Mouse (Mus musculus) retina, adult 2 months (tissue): Measurements from ENCODE around the gene 3110070M22Rik.
"Not testable (repeated sequence)": the region's sequence is repeated elsewhere in the genome, so short reads cannot be mapped to it uniquely, and the experiment has no call there.

Experiments
- DNase-seq: peaks from one replicate; pipeline ENCODE4 v3.0.0-alpha.2; 2012; ENCODE audit warnings: low read depth, low spot score

The 3110070M22Rik gene

DNA sequence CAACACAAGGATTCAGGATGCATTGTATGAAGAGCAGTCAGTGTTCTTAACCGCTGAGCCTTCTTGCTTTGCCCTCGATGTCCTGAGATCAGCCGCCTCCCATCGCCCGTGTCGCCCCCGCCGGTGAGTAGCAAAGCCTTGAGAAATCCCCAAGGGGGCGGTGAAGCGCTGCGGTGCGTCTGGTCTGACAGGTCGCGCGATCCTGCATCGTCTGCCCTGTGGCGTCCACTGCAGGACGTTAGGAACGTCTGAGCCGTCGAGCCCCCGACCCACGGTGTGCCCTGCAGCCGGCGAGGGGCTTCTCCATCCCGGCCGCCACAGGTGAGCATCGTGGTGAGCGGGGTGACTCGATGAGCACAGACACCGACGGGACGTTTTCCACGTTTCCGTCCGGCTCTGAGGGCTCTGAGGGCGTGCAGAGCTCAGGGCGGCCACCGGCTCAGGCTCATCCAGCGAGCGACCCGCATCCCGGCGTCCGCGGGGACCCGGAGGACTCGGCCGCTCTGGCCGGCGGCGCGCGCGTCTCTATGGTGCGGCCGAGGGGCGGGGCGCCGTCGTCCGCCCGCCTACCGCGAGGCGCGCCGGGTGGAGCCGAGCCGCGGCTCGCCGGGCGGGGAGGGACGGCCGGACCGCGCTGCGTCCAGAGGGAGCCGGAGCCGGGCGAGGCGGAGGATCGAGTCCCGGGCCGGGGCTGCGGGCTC lies at the start of gene 3110070M22Rik, which contains the start of gene Tmem267:
Gene 3110070M22Rik (minus strand): TSS at position 504 of the 701 bp plus-strand sequence.
Gene Tmem267 (plus strand): TSS at position 160 of the 701 bp plus-strand sequence.
- peak; percentile 90 for DNase-seq

DNA sequence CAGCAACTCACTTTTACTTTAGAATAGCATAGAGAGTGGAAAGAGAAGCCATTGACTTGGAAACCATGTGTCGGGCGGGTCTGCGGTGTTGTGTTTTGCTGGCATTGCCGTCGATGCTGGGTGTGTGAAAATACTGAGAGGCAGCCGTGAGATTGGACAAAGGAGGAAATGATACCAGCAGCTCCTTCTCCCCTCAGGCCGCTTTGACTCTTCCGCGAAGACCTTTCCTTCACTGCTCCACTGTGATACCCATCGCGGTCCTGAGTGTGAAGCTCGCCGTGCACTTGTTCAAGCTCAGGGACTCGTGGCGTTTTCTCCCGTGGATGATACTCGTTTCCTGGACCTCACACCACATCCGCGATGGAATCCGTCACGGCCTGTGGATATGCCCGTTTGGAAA lies 6.8 kb upstream of the 3110070M22Rik start:
- not testable (repeated sequence) for DNase-seq

DNA sequence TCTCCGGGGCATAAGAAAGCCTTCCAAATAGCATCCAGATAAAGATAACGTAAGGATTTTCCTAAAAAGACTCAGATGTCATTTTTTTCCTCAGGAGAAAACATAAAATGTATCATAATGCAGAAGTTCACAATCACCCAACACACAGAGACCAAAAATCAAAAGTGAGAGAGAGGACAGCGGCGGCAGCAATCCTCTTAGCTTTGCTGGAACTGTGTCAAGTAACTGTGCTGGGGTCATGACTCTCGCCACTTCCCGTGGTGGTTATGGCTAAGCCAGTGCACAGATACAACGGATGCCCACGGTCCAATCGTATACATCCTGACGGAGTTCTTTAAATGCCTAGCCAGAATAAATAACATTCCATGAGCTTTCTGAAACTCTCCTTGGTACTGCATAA lies 3.9 kb upstream of the 3110070M22Rik start:
- not testable (repeated sequence) for DNase-seq

DNA sequence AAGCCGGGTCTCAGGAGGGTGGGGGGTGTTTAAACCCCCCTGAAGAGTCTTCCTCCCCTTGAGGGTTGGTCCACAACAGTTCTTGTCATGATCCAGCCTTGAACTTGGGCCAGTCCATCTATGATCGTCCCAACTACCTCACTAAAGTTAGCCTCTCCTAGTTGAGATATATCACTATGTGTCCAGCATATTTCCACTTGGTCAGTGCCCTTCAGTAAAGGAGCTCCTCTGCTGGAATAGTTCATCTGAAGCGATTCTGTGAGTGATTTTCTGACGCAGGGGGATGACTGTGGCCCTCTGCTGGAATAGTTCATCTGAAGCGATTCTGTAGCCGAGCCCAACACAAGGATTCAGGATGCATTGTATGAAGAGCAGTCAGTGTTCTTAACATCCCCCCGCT lies 829 bp downstream of the 3110070M22Rik start:
- no peak for DNase-seq

DNA sequence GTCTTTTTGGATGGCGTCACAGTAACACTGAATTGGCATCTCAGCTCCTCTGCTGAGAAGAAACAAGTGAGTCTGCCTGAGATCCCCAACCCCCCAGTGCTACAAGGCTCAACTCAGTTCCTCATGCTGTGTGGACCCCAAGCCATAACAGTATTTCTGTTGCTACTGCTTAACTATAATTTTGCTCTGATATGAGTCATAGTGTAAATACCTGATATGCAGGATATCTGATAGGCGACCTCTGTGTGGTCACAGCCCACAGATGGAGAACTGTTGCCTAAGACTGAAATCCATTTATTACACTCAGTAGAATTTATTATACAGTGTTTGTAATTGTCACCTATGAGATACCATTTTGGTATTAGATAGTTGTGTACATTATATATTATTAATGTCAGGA lies 10.4 kb downstream of the 3110070M22Rik start:
- DNase-seq = no peak

DNA sequence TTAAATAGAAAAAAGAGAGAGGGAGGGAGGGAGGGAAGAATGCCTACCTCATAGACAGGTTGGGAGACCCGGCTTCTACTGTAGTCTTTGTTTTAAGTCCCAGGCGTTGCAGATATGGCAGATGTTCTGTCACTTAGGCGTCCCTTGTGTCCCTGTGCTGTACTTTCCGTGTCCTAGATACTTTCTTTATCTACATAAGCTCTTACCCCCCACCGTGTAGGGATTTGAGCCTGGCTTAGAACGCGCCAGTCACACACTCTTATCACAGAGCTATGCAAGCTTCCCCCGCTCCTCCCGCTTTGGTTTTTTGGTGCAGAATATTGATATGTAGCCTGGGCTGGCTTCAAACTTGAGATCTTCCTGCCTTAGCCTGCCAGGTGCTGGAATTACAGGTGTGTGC lies 11.6 kb downstream of the 3110070M22Rik start:
- DNase-seq = peak; percentile 57

DNA sequence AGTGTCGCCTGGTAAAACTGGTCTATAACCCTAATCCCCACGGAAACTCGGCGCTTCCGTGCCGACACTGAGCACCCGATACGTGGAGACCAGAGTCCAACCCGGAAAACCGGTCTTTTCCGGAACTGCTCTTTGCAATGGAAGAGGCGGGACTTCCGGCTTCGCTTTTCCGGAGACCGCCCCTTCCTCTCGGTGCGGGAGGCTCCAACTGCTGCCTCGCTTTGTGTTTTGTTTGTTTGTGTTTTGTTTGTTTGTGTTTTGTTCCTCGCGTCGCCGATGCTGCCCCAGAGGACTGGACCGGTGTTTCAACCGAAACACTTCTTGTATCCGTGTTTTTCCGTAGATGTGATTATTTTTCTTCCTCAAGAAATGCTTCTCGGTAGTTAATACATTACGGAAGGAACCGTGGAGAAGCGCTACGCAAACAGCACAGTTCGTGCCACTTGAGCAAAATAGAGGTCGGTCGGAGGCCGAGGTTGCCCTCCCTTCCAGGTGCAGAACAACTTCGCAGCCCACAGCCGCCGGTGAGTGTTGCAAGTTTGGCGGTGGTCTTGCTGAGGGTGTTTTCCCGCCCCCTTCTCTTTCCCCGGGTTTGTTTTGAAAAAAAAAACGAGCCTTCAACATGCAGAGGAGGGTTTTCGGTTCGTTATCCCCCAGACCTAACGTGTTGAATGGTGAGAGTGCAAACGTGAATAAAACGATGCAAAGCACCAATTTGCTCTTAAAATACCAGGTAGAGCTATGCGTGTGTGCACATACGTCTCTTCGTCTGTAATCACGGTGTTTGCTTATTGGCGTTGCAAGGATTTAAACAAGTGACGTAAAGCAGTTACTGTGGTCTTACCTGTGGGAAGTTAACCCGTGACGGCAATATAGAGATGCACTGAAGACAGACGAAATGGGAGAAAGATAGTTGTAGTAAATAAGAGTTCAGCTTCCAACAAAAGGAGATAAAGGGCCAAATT lies 25.3 kb downstream of the 3110070M22Rik start, which contains the start of gene 4833420G17Rik:
Gene 4833420G17Rik (plus strand): TSS at position 173 of the 965 bp plus-strand sequence.
- peak; percentile 84 for DNase-seq

DNA sequence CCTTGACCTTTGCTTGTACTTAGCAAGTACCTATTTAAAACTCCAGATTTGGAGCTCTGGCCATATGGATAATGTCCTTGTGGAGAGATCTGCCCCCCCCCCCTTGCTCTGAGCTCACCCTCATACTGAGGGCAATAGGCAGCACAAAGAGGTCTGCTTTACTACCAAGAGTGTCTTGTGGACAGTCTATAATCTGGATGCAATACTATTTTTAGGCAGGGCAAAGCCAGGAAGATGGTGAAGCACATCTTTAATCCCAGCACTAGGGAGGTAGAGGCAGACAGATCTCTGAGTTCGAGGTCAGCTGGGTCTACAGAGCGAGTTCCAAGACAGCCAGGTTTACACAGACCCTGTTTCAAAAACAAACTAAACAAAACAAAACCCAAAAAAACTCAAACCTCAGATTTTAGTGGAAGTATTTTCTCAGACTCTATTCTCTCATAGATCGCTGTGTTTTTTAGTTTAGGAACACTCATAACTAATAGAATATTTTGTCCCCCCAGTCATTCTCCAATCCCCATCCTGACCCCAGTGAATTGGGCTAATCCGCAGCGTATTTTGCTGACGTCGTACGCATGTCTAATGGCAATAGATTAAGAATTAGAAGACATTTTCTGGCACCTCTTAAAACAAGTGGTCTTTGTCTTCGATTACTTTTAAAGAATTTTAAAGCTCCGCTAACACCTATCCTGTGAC lies 26.1 kb downstream of the 3110070M22Rik start:
- no peak for DNase-seq

DNA sequence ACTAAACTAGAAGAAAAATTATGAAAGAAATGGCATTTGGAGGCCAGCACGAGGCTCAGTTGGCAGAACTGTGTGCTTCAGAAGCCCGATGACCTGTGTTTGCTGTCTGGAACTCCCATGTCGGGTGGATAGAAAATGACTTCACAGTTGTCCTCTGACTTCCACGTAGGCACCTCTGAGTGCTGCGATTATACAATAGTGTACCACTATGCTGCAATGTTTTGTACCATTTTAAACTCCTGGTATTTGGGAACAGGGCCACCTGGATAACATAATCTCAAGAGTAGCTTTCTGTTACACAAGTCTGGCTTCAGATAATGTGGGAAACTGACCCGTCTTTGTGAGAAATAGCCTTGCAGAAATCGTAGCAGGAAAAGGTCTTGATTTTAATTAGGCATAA lies 31.8 kb downstream of the 3110070M22Rik start:
- no peak for DNase-seq

DNA sequence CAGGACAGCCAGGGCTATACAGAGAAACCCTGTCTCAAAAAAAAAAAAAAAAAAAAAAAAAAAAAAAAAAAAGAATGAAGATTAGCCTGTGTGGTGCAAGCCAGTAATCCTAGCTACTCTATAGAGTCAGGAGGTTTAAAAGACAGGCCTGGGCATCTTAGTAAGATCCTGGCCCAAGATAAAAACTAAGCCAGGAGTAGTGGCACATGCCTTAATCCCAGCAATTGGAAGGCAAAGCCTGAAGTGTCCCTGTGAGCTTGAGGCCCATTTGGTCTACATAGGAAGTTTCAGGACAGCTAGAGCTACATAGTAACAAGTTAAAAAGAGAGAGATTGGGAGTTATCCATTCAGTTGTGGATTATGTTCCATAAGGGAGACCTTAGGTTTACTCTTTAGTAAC lies 33.1 kb downstream of the 3110070M22Rik start:
- no peak for DNase-seq

DNA sequence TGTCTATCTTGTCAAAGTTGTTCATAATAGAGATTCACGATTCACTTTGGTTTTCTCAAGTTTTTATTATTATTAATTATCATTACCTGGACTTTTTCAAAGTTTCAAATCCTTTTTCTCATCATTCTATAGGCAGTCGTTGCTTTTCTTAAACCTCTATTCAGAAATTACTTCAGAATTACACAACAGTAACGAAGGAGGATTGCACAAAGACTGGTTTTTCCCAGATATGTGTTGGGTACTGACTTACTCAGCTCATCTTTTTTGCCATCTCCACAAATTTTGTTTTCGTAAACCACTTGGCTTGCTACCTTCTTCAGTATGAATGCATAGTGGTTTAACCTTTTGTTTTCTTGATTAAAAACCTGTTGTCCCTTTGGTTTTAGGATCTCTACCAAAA lies 34.6 kb downstream of the 3110070M22Rik start:
- no peak for DNase-seq

DNA sequence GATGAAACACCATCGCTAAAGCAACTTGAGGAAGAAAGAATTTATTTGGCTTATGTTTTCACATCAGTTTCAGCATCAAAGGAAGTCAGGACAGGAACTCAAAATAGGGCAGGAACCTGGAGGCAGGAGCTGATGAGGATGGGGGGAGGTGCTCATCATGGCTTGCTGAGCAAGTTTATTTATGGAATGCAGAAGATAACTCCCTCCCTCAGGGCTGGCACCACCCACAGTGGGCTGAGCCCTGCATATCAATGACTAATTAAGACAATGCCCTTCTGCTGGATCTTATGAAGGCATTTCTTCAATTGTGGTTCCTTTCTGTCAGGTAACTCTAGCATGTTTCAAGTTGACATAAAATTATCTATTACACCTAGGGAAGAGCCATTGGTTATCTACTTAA lies 45.9 kb downstream of the 3110070M22Rik start:
- no peak for DNase-seq
